Mouse (Mus musculus) intestine, embryonic 14.5 days (tissue): Measurements from ENCODE around the gene Tspan2. TPM values are rescaled to one million over a fixed set of nuclear protein-coding genes. Genes with fewer than 3 reads are reported as not detected.

Source experiments
- ATAC-seq: fragments of 200-750 bp; cut with Nextera tagmentation; replicated peaks from 2 replicates; pipeline ENCODE4 v1.8.0; 2017; ENCODE audit warnings: low read depth, moderate number of reproducible peaks, moderate TSS enrichment, moderate library complexity; ENCODE audit not compliant: low FRiP score, low TSS enrichment
- DNase-seq: peaks from one replicate; pipeline ENCODE4 v3.0.0-alpha.2; 2018; ENCODE audit warnings: low spot score
- H3K27ac ChIP-seq: fragments of 300-500 bp; sonication (generic); 2 replicates; pipeline ENCODE4 v1.5.1; 2014; ENCODE audit warnings: low read depth, mild to moderate bottlenecking, control low read depth
- H3K27me3 ChIP-seq: fragments of 300-500 bp; sonication (generic); replicated peaks from 2 replicates; pipeline ENCODE4 v1.6.1; 2014; ENCODE audit warnings: low read length, control low read depth; ENCODE audit not compliant: control insufficient read depth, insufficient read depth
- H3K36me3 ChIP-seq: fragments of 300-500 bp; sonication (generic); 2 replicates; pipeline ENCODE4 v1.6.1; 2014; ENCODE audit warnings: low read length, control low read depth; ENCODE audit not compliant: control insufficient read depth, insufficient read depth
- H3K4me1 ChIP-seq: fragments of 300-500 bp; sonication (generic); replicated peaks from 2 replicates; pipeline ENCODE4 v1.6.1; 2014; ENCODE audit warnings: low read length, control low read depth, mixed read lengths; ENCODE audit not compliant: control insufficient read depth, insufficient read depth
- H3K4me2 ChIP-seq: fragments of 300-500 bp; sonication (generic); 2 replicates; pipeline ENCODE4 v1.6.1; 2014; ENCODE audit warnings: low read length
- H3K4me3 ChIP-seq: fragments of 300-500 bp; sonication (generic); 2 replicates; pipeline ENCODE4 v1.5.1; 2014; ENCODE audit warnings: low read depth, low read length, control low read depth, mixed read lengths
- H3K9ac ChIP-seq: fragments of 300-500 bp; sonication (generic); 2 replicates; pipeline ENCODE4 v1.6.1; 2014; ENCODE audit warnings: mild to moderate bottlenecking, low read length
- H3K9me3 ChIP-seq: fragments of 300-500 bp; sonication (generic); 2 replicates; pipeline ENCODE4 v1.6.1; 2016; ENCODE audit warnings: low read length, control low read depth; ENCODE audit not compliant: control insufficient read depth
- WGBS: fragments of 180-500 bp; shearing (Covaris S2); extraction: QIAGEN DNeasy Blood & Tissue Kit; methylation state at CpG from one replicate; pipeline ENCODE4 v1.1.7; 2014; 5-methylcytosine and 5-hydroxymethylcytosine counted together
- polyA plus RNA-seq: library from polyadenylated mRNA; unstranded; fragments of >200 nt; fragmentation: Nextera tagmentation; extraction: Ambion mirVana; gene quantifications from 2 replicates; pipeline ENCODE4 v1.2.1, GENCODE M21; 2014

Gene Tspan2
- polyA plus RNA-seq, 1 experiment from 2014 or later: 24.1 TPM

DNA sequence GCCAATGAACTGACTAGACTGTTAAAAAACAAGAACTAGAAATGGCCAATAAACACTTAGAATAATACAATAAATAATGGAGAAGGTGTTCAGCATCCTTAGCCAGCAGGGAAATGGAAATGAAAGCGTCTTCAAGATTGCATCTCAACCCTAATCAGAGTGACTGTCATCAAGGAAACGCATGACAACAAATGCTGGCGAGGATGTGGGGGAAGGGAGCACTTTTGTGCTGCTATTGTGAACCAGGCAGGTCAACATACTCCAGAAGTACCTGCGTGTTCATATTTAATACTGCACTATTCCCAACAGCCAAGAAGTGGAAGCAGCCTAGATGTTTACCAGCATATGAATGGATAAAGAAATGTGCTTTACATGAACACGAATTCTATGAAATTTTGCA, 4.9 kb upstream of the Tspan2 start:
- ATAC-seq: no peak
- no peaks in the 10 kb centered on the region for H3K9me3 ChIP-seq
- H3K4me2 ChIP-seq: no peak overlapping the region

DNA sequence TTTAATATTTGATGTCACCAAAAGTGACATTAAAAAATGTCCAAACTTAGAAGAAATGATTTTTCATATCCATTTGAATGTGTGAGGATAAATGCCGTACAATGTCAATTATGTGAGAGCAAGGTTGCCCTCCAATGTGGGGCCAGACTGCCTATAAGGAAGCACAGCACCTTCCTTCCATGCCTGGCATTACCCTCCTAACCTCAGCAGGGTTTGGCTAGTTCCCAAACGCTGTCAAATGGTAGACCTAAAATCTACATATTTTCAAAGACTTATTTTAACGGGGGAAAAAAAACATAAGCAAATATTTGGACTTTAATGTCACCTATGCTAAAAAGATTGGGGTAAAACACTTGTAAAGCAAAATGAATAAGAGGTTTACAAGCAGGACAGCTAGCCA, 3.2 kb upstream of the Tspan2 start:
- Histone ChIP-seq H3K9ac (no peak overlapping the region), H3K9me3 (no peaks in the 10 kb centered on the region), H3K4me2 (no peak overlapping the region), H3K27ac (no peak overlapping the region), H3K4me3 (no peak overlapping the region), H3K4me1 (peaks cover 8% of the 10 kb centered on the region; the same call in 1 of the 2 replicates), H3K36me3 (no peaks in the 10 kb centered on the region), H3K27me3 (no peaks in the 10 kb centered on the region)
- 73% methylated on average over 3 of the region's 3 CpGs for WGBS
- ATAC-seq (no peak), DNase-seq (no peak)

More for the DNA sequence above, 4.9 kb upstream of the Tspan2 start:
- Histone ChIP-seq H3K4me1 (peaks cover 6% of the 10 kb centered on the region; the same call in 1 of the 2 replicates), H3K4me3 (no peak overlapping the region), H3K27ac (no peak overlapping the region), H3K27me3 (no peaks in the 10 kb centered on the region), H3K9ac (no peak overlapping the region), H3K36me3 (no peaks in the 10 kb centered on the region)
- WGBS: 63% methylated on average over 5 of the region's 5 CpGs
- no peak for DNase-seq

DNA sequence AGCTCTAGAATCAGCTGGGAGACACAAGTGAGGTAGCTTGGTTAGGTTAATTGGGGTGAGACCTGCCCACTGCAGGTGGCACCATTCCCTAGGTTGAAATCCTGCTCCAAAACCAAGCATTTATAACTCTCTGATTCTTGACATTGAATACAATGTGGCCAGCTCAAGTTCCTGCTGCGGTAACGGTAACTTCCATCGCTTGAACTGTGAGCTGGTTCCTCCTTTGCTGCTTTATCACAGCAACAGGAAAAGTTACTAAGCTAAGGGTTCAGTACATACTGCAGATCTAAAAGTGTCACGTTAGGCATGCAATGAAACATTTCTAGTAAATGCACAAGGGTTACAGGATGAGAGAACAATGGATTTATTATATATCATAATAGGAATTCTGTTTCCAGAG, 1.7 kb upstream of the Tspan2 start:
- WGBS: 80% methylated on average over 4 of the region's 4 CpGs
- H3K4me2 ChIP-seq: no peak overlapping the region
- no peak for ATAC-seq
- DNase-seq: no peak
- H3K4me3 ChIP-seq: no peak overlapping the region
- no peak overlapping the region for H3K9ac ChIP-seq
- H3K4me1 ChIP-seq: peaks cover 20% of the 10 kb centered on the region
- no peaks in the 10 kb centered on the region for H3K36me3 ChIP-seq
- no peaks in the 10 kb centered on the region for H3K27me3 ChIP-seq
- no peaks in the 10 kb centered on the region for H3K9me3 ChIP-seq
- H3K27ac ChIP-seq: no peak overlapping the region

DNA sequence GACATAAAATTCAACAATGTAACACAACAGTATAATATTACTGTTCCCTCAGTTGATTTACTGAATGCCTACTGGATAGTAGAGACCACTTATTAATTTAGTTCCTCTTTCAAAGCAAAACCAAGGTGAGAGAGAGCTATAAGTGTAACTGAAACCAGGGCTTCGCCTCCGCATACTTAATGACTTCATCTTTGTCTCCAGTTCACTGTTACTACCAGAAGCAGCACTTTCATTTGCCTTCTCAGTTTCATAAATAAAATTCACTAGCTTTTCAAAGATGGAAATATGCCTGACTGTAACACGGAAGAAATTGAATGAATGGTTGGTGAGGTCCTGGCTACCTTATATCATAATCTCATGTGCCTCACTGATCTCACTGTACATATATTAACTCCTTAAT, 1.3 kb upstream of the Tspan2 start:
- Histone ChIP-seq H3K9me3 (no peaks in the 10 kb centered on the region), H3K9ac (no peak overlapping the region), H3K36me3 (no peaks in the 10 kb centered on the region), H3K4me1 (peaks cover 24% of the 10 kb centered on the region), H3K27me3 (no peaks in the 10 kb centered on the region), H3K4me2 (no peak overlapping the region), H3K27ac (peak overlapping the region; percentile 92; the same call in 1 of the 2 replicates), H3K4me3 (no peak overlapping the region)
- DNase-seq: no peak
- WGBS: 83% methylated on average over 3 of the region's 3 CpGs
- ATAC-seq: no peak

DNA sequence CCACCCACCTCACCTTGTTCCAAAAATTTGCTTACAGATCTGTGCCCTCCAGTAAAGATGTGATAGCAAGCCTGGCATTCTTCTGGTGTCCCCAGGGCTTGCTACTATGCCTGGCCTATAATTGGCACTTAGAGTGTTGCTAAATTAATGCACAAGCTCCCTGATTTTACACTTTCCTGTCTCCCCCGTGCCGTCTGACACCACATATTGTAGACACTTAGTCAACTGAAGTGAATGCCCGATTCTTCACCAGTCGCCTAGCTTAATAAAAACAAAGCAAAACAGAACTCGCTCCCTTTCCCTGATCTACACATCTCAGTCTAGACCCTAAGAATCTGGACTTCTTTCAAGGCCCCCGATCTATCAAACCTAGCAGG, 405 bp upstream of the Tspan2 start:
- H3K4me1 ChIP-seq: peaks cover 32% of the 10 kb centered on the region
- H3K36me3 ChIP-seq: no peaks in the 10 kb centered on the region
- peak overlapping the region; percentile 81 for H3K4me2 ChIP-seq
- H3K4me3 ChIP-seq: peak overlapping the region; percentile 79
- no peak for ATAC-seq
- peak overlapping the region; percentile 92 for H3K27ac ChIP-seq
- no peak for DNase-seq
- H3K9me3 ChIP-seq: no peaks in the 10 kb centered on the region
- WGBS: 23% methylated on average over 6 of the region's 6 CpGs
- H3K27me3 ChIP-seq: no peaks in the 10 kb centered on the region
- H3K9ac ChIP-seq: peak overlapping the region; percentile 67

DNA sequence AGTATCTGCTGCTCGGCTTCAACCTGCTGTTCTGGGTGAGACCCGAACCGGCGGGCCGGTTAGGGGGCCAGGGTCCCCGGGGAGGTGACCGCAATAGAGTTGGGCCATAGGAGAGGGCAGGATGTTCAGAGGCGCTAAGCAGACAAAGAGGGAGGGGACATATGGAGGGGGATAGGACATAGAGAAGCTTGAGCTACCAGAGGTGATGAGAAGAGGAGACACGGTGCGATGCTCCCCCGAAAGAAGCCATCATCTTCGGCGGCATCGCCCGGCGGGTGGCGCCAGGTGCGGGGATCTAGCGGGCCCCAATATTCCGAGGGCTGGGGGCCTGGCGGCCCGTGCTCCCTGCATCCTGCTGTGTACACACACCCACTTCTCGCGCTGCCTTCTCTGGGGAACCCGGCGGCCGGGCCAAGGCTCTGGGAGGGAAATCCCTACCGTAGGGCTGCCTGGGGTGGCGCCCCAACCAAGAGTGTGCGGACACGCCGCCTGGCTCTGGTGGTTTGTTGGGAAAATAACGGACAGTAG, 766 bp downstream of the Tspan2 start:
- H3K9me3 ChIP-seq: no peaks in the 10 kb centered on the region
- H3K4me2 ChIP-seq: peak overlapping the region; percentile 81
- H3K4me1 ChIP-seq: peaks cover 33% of the 10 kb centered on the region
- no peaks in the 10 kb centered on the region for H3K36me3 ChIP-seq
- peak overlapping the region; percentile 67 for H3K9ac ChIP-seq
- peak overlapping the region; percentile 92 for H3K27ac ChIP-seq
- peak overlapping the region; percentile 79 for H3K4me3 ChIP-seq
- ATAC-seq (peak; percentile 70), DNase-seq (no peak)
- H3K27me3 ChIP-seq: no peaks in the 10 kb centered on the region
- 2% methylated on average over 32 of the region's 33 CpGs for WGBS

DNA sequence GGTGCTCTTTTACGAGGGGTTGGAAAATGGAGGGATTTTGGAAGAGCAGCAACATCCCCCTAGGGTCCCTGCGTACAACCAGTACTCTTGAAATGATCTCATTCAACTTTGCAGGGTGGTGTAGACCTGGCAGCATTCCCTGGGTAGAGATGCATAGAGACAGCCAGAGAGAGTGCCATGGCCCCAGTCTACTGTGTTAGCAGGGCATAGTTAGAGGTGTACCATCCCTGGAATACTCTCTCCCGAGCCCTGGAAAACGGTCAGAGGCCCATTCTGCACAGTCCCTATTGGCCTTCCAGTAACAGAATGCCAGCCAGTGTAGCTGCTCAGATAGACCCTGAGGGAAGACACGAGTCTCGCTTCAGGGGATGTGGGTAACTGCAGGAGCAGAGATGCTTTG, 1.3 kb downstream of the Tspan2 start:
- peak overlapping the region; percentile 67; the same call in 1 of the 2 replicates for H3K9ac ChIP-seq
- no peaks in the 10 kb centered on the region for H3K36me3 ChIP-seq
- no peaks in the 10 kb centered on the region for H3K27me3 ChIP-seq
- H3K4me1 ChIP-seq: peaks cover 33% of the 10 kb centered on the region
- no peaks in the 10 kb centered on the region for H3K9me3 ChIP-seq
- H3K4me2 ChIP-seq: peak overlapping the region; percentile 81
- H3K4me3 ChIP-seq: peak overlapping the region; percentile 79
- H3K27ac ChIP-seq: no peak overlapping the region
- 57% methylated on average over 6 of the region's 6 CpGs for WGBS
- DNase-seq (no peak), ATAC-seq (no peak)

DNA sequence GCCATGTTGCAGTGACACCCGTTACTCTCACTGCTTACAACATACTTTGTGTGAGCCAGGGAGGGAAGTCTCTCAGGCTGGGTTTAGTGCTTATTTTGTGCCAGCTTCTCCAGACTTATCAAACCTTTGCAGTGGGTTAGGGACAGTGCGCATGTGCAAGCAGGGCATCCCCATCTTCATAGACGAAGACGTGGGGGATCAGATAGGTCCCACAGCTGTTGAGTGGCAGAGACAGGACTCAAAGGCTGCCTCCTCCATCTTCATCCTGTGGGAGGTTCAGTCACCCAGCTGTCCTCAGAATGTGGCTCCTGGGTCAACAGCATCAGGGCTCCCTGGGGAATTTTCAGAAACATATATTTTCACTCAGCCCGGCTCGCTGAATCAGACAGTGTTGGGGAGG, 2.1 kb downstream of the Tspan2 start:
- H3K27ac ChIP-seq: no peak overlapping the region
- 0 out of 2 replicates have a peak overlapping the region, but pooled peaks have one; percentile 79 for H3K4me3 ChIP-seq
- no peaks in the 10 kb centered on the region for H3K36me3 ChIP-seq
- DNase-seq (no peak), ATAC-seq (no peak)
- WGBS: 71% methylated on average over 6 of the region's 6 CpGs
- no peaks in the 10 kb centered on the region for H3K27me3 ChIP-seq
- H3K9ac ChIP-seq: no peak overlapping the region
- H3K4me2 ChIP-seq: peak overlapping the region; percentile 81
- H3K4me1 ChIP-seq: peaks cover 33% of the 10 kb centered on the region
- no peaks in the 10 kb centered on the region for H3K9me3 ChIP-seq

DNA sequence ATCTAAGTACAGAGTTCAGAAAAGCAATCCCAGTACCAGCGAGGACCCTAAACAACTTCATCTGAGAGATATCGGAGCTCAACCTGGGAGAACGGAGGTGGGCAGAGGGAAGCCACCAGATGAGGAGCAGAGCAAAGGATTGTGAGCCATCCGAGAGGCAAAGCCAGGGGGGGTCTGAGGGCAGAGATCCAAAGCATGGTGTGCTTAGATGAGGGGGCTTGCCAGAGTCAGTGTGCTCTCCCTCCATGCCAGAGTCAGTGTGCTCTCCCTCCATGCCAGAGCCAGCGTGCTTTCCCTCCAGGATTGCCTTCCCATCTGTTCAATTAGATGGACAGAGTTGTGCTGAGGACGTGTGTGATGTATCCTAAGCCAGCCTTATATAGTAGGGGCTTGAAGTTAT, 2.8 kb downstream of the Tspan2 start:
- H3K36me3 ChIP-seq: no peaks in the 10 kb centered on the region
- DNase-seq (no peak), ATAC-seq (no peak)
- WGBS: 77% methylated on average over 6 of the region's 6 CpGs
- no peaks in the 10 kb centered on the region for H3K9me3 ChIP-seq
- no peak overlapping the region for H3K27ac ChIP-seq
- no peak overlapping the region for H3K9ac ChIP-seq
- no peaks in the 10 kb centered on the region for H3K27me3 ChIP-seq
- H3K4me2 ChIP-seq: no peak overlapping the region
- H3K4me1 ChIP-seq: peaks cover 33% of the 10 kb centered on the region
- H3K4me3 ChIP-seq: no peak overlapping the region
